Mouse (Mus musculus): ENCODE data around the gene Sertad3.

GRCm38 (mm10) chr7:27458614-27459013 is 15.0 kb upstream of the Sertad3 start:
- no peak for TF ChIP-seq POLR2A (IDR thresholded peaks at IDR 0.05; ENCODE audit: low read depth, low read length)
- no peak for TF ChIP-seq CTCF (IDR thresholded peaks at IDR 0.05; ENCODE audit: borderline replicate concordance, insufficient read depth, low read length)

Data from embryonic fibroblast, embryonic 13.5 days (primary cell).